Mouse (Mus musculus): ENCODE results near the gene Vps35l.
A peak's percentile ranks its signal among the peaks of the same experiment; 100 is the strongest.

Vps35l gene

GRCm38 (mm10) chr7:118778561-118778960, 38.5 kb downstream of the Vps35l start:
- DNase-seq: no peak

GRCm38 (mm10) chr7:118783305-118784001, 43.4 kb downstream of the Vps35l start:
- no peak for DNase-seq

- DNase-seq: no peak
Observed at GRCm38 (mm10) chr7:118786091-118786490, 46.1 kb downstream of the Vps35l start.

GRCm38 (mm10) chr7:118787326-118787725, 47.3 kb downstream of the Vps35l start:
- no peak for DNase-seq

- no peak for DNase-seq
Observed at GRCm38 (mm10) chr7:118788481-118788880, 48.5 kb downstream of the Vps35l start.

GRCm38 (mm10) chr7:118790292-118790691, 50.3 kb downstream of the Vps35l start:
- DNase-seq: no peak

- DNase-seq: no peak
Observed at GRCm38 (mm10) chr7:118793899-118794298, 53.9 kb downstream of the Vps35l start.

GRCm38 (mm10) chr7:118795779-118796178, 55.8 kb downstream of the Vps35l start:
- no peak for DNase-seq

GRCm38 (mm10) chr7:118796838-118797237, 56.8 kb downstream of the Vps35l start:
- DNase-seq: no peak

GRCm38 (mm10) chr7:118797600-118797999, 57.6 kb downstream of the Vps35l start:
- no peak for DNase-seq

GRCm38 (mm10) chr7:118798105-118798570, 58.1 kb downstream of the Vps35l start:
- no peak for DNase-seq

GRCm38 (mm10) chr7:118800112-118800734, 60.2 kb downstream of the Vps35l start:
- no peak for DNase-seq

GRCm38 (mm10) chr7:118801791-118802190, 61.8 kb downstream of the Vps35l start:
- DNase-seq: peak; percentile 34

GRCm38 (mm10) chr7:118803425-118803824, 63.4 kb downstream of the Vps35l start:
- DNase-seq: no peak

GRCm38 (mm10) chr7:118806631-118807411, 66.8 kb downstream of the Vps35l start:
- DNase-seq: no peak

GRCm38 (mm10) chr7:118807899-118808298, 67.9 kb downstream of the Vps35l start:
- peak; percentile 34 for DNase-seq

- no peak for DNase-seq
Observed at GRCm38 (mm10) chr7:118811407-118812106, 71.5 kb downstream of the Vps35l start.

- no peak for DNase-seq
Observed at GRCm38 (mm10) chr7:118813592-118813991, 73.6 kb downstream of the Vps35l start.

GRCm38 (mm10) chr7:118816275-118816674, 76.2 kb downstream of the Vps35l start:
- DNase-seq: no peak

GRCm38 (mm10) chr7:118817741-118818140, 77.7 kb downstream of the Vps35l start:
- DNase-seq: no peak

- DNase-seq: no peak
Observed at GRCm38 (mm10) chr7:118819666-118820065, 79.6 kb downstream of the Vps35l start.

- DNase-seq: no peak
Observed at GRCm38 (mm10) chr7:118821356-118821755, 81.3 kb downstream of the Vps35l start.
